Mouse (Mus musculus) C3H10T1/2 (cell line): Measurements from ENCODE around the gene Mettl3. TPM values are rescaled to one million over a fixed set of nuclear protein-coding genes. Genes with fewer than 3 reads are reported as not detected.

ENCODE experiments used
- polyA plus RNA-seq, 2 experiments: library from polyadenylated mRNA; unstranded; fragments of >200 nt; fragmentation: generic; extraction: Trizol; gene quantifications; one replicate each; pipeline ENCODE4 v1.2.1; 2012; ENCODE audit warnings: missing spikeins in 2 of 2

Mettl3 gene
- polyA plus RNA-seq, result 10 to 100 TPM; 14.4 to 24.7 TPM

GRCm38 (mm10) chr14:52304644-52305271 is at the start of gene Mettl3:
TSS of gene Mettl3 (minus strand) at chr14:52305128.

GRCm38 (mm10) chr14:52327910-52328812 is 23.2 kb upstream of the Mettl3 start, which contains the start of gene Sall2:
TSS of gene Sall2 (minus strand) at chr14:52328762.

DNA sequence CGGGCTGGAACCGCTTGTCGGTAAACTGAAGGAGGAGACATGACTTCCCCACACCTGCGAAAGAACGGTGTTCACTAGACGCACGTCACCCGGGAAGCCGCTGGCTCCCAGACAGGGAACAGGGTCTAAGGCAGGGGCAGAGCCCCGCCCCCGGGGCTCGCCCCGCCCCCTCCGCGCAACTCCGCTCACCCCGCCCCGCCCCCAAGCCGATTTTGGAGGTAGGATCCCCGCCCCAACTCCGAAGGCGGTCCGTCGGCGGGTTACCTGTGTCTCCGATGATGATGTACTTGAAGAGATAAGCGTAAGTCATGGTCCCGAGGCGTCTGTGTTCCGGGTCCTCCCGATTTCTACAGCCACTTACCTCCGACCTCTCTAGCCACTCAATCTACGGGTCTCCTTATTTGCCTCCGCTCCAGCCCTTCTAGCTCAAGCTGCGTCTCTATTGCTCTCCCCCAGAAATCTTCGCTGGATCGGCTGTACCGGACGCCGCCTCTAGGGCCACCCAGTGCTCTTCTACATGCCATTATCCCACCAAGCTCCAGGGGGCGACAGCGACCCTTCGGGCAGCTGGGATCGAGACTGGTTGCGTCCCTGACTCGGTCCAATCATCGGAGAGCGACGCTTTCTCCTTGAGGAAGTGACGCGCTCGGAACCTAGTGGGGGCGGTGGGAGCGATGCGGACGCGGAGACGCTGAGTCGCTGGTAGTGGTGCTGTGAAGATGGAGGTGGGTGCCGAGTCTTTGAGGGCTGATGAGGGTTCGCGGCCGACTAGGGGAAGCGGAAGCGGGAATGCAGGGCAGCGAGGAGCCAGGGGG is 25.8 kb downstream of the Mettl3 start, which contains the start of the genes Tox4 and Rab2b:
Gene Tox4, plus strand, starts transcription at position 215 of the 815 bp plus-strand sequence.
Gene Rab2b, minus strand, starts transcription at position 614 of the 815 bp plus-strand sequence.

GRCm38 (mm10) chr14:52257484-52258213 is 47.3 kb downstream of the Mettl3 start, which contains the start of gene Chd8:
TSS of gene Chd8 (minus strand) at chr14:52257780.

Other genes starting within 250 kb of the Mettl3 start
- 100 to 1,000 TPM in 1 of 2 experiments, 10 to 100 TPM in 1; 89.0 to 129 TPM for gene Hnrnpc, start 201.1 kb downstream of the Mettl3 start, polyA plus RNA-seq
- 1 to 10 TPM; 1.5 to 2.2 TPM for gene Rpgrip1, start 194.4 kb downstream of the Mettl3 start, polyA plus RNA-seq
- 10 to 100 TPM in 1 of 2 experiments, 1 to 10 TPM in 1; 1.1 to 10.2 TPM for gene Supt16, start 107.7 kb downstream of the Mettl3 start, polyA plus RNA-seq
- 10 to 100 TPM in 1 of 2 experiments, 1 to 10 TPM in 1; 6.0 to 32.5 TPM for gene Chd8, start 47.3 kb downstream of the Mettl3 start, polyA plus RNA-seq
- 10 to 100 TPM in 1 of 2 experiments, 1 to 10 TPM in 1; 5.0 to 17.1 TPM for gene Tox4, start 26.0 kb downstream of the Mettl3 start, polyA plus RNA-seq
- gene Rab2b, start 25.6 kb downstream of the Mettl3 start, polyA plus RNA-seq, result 10 to 100 TPM in 1 of 2 experiments, under 1 TPM in 1; 0.42 to 11.7 TPM
- gene Sall2, start 23.6 kb upstream of the Mettl3 start, polyA plus RNA-seq, result 1 to 10 TPM; 1.4 to 6.9 TPM
- gene Olfr1513, start 51.3 kb upstream of the Mettl3 start, polyA plus RNA-seq, result not detected
- not detected for gene Olfr1512, start 74.0 kb upstream of the Mettl3 start, polyA plus RNA-seq
- not detected for gene Olfr1511, start 92.3 kb upstream of the Mettl3 start, polyA plus RNA-seq
- gene Olfr1510, start 109.2 kb upstream of the Mettl3 start, polyA plus RNA-seq, result not detected
- gene Olfr1509, start 137.9 kb upstream of the Mettl3 start, polyA plus RNA-seq, result not detected
- not detected for gene Olfr1508, start 162.4 kb upstream of the Mettl3 start, polyA plus RNA-seq
- not detected for gene Olfr1507, start 190.6 kb upstream of the Mettl3 start, polyA plus RNA-seq